Mouse (Mus musculus) limb, embryonic 12.5 days (tissue): ENCODE measurements around the gene Sh3bp5. TPM values are rescaled to one million over a fixed set of nuclear protein-coding genes. Genes with fewer than 3 reads are reported as not detected.

Experiments
- ATAC-seq: fragments of 200-750 bp; cut with Nextera tagmentation; 2 replicates; pipeline ENCODE4 v1.8.0; 2017; ENCODE audit warnings: low read depth, moderate TSS enrichment; ENCODE audit not compliant: insufficient number of reproducible peaks, insufficient read depth, low FRiP score, low TSS enrichment
- H3K27ac ChIP-seq: fragments of 300-500 bp; sonication (generic); 2 replicates; pipeline ENCODE4 v1.5.1; 2016; ENCODE audit warnings: mild to moderate bottlenecking, moderate library complexity
- H3K27me3 ChIP-seq: fragments of 300-500 bp; sonication (generic); 2 replicates; pipeline ENCODE4 v1.6.1; 2016; ENCODE audit warnings: mild to moderate bottlenecking, moderate library complexity
- H3K36me3 ChIP-seq: fragments of 300-500 bp; sonication (generic); 2 replicates; pipeline ENCODE4 v1.6.1; 2016; ENCODE audit warnings: mild to moderate bottlenecking, moderate library complexity
- H3K4me1 ChIP-seq: fragments of 300-500 bp; sonication (generic); replicated peaks from 2 replicates; pipeline ENCODE4 v1.6.1; 2016
- H3K4me2 ChIP-seq: fragments of 300-500 bp; sonication (generic); 2 replicates; pipeline ENCODE4 v1.6.1; 2016; ENCODE audit warnings: mild to moderate bottlenecking, moderate library complexity
- H3K4me3 ChIP-seq: fragments of 300-500 bp; sonication (generic); replicated peaks from 2 replicates; pipeline ENCODE4 v1.5.1; 2016; ENCODE audit warnings: mild to moderate bottlenecking
- H3K9ac ChIP-seq: fragments of 300-500 bp; sonication (generic); replicated peaks from 2 replicates; pipeline ENCODE4 v1.6.1; 2016; ENCODE audit warnings: mild to moderate bottlenecking, moderate library complexity
- H3K9me3 ChIP-seq: fragments of 300-500 bp; sonication (generic); 2 replicates; pipeline ENCODE4 v1.6.1; 2016; ENCODE audit warnings: mild to moderate bottlenecking, moderate library complexity
- WGBS: fragments of 180-500 bp; shearing (Covaris S2); methylation state at CpG from one replicate; pipeline ENCODE4 v1.1.7; 2016; 5-methylcytosine and 5-hydroxymethylcytosine counted together
- polyA plus RNA-seq: library from polyadenylated mRNA; unstranded; fragments of >200 nt; fragmentation: Nextera tagmentation; extraction: Ambion mirVana; gene quantifications from 2 replicates; pipeline ENCODE4 v1.2.1, GENCODE M21; 2016

Gene Sh3bp5
- polyA plus RNA-seq, 1 experiment from 2014 or later = 41.9 TPM

DNA sequence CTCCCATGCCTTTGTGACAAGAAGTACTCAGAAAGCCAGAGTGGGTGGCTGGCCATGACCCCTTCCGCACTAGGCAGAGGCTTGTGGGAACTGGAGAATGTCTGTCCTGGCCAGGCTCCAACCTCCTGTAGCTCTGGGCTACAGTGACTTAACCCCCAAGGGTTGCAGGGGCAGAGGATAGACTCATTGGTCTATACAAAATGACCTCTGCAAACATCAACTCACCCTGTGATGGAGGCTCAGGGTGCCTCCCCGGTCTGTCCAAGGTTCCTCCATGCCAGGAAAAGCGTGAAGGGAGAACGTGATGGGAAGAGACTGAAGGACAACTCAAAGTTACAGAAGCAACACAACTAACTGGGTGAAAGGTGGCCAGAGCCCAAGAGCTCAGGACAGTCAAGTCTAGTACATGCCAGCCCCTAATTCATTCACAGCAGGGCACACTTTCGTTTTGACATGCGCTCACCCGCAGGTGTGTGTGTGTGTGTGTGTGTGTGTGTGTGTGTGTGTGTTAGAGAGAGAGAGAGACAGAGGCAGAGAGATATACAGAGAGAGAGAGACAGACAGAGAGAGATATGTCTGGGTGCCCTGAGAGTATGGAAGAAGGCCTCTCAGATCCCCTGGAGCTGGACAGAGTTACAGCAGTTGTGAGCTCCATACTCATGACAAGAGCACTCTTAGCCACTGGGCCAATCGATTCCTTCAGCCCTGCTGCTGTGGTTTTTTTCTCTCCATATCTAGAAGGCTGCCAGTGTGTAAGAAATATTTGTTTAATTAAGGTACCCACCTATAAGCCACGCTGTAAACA is 37.9 kb downstream of the Sh3bp5 start:
- Histone ChIP-seq H3K4me1 (peaks cover 30% of the 10 kb centered on the region), H3K9ac (no peak overlapping the region), H3K27me3 (no peaks in the 10 kb centered on the region), H3K27ac (peak overlapping the region; percentile 57), H3K36me3 (peaks cover 40% of the 10 kb centered on the region), H3K4me2 (no peak overlapping the region), H3K4me3 (no peak overlapping the region), H3K9me3 (peaks cover 9% of the 10 kb centered on the region; the same call in 1 of the 2 replicates)
- no peak for ATAC-seq
- WGBS = 82% methylated on average over 9 of the region's 9 CpGs

DNA sequence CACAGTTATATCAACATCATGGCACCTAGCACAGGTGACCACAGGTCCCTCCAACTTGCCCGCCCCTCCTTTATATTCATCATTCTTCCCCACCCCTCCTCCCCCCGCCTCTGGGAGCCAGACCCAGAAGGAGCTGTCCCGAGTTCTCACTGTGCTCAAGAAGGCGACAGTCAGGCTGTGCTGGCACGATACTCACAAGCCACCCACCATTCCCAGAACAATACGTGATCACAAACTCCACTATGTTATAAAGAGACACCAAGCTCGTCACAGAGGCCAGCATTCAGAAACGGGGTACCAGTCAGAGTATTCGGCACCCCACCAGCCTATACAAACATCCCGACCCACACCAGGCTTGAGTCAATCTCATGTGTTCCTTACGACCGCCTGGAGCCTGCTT is 38.5 kb downstream of the Sh3bp5 start:
- Histone ChIP-seq H3K9ac (no peak overlapping the region), H3K4me1 (peaks cover 30% of the 10 kb centered on the region), H3K27ac (peak overlapping the region; percentile 41; the same call in 1 of the 2 replicates), H3K9me3 (peaks cover 9% of the 10 kb centered on the region; the same call in 1 of the 2 replicates), H3K27me3 (no peaks in the 10 kb centered on the region), H3K4me3 (no peak overlapping the region), H3K4me2 (no peak overlapping the region), H3K36me3 (peaks cover 40% of the 10 kb centered on the region)
- no peak for ATAC-seq
- 85% methylated on average over 12 of the region's 12 CpGs for WGBS

DNA sequence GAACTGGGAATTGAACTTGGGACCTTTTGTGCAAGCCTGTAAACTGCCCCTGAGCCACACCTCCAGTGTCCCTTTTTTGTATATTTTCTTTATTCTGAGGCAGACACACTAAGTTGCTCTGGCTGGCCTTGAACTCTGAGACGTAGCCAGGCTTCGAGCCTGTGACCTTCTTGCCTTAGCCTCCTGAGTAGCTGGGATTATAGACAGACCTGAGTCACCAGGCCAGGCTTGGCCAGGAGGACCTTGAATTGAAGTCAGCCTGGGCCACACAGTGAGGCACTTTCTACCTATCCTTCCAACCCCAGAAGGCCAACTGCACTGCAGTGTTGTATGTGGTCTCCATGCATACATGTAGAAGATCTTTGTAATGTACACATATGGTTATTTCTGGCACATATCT is 39.5 kb downstream of the Sh3bp5 start:
- H3K9ac ChIP-seq = no peak overlapping the region
- peaks cover 30% of the 10 kb centered on the region for H3K4me1 ChIP-seq
- no peak overlapping the region for H3K4me3 ChIP-seq
- no peak overlapping the region for H3K4me2 ChIP-seq
- H3K36me3 ChIP-seq = peaks cover 45% of the 10 kb centered on the region
- no peaks in the 10 kb centered on the region for H3K27me3 ChIP-seq
- H3K27ac ChIP-seq = no peak overlapping the region
- ATAC-seq = no peak
- WGBS = 95% methylated on average over 2 of the region's 2 CpGs
- H3K9me3 ChIP-seq = peaks cover 9% of the 10 kb centered on the region; the same call in 1 of the 2 replicates

DNA sequence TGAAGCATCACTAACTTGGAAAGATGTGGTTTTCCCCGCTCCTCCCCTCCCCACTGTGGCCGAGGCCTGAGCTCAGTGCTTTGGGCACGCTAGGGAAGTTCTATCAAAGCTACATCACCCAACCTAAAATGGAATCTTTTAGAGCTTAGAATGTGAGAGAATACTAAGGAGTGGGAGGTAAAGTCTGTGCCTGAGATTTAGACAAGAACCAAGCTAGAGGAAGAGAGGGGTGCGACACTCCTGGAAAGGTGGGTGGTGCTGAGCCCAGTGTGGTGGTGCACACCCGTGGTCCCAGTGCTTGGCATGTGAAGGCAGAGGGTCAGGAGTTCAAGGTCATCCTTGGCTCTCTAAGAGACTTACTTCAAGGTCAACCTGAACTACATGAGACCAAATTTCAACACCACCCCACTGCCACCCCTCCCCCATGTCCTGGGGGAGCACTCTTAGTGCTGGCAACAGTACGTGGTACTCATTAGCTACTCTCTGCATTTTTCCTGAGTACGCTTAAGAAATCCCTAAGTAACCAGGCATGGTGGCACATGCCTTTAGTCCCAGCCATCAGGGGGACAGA is 40.2 kb downstream of the Sh3bp5 start:
- peaks cover 9% of the 10 kb centered on the region; the same call in 1 of the 2 replicates for H3K9me3 ChIP-seq
- no peak overlapping the region for H3K27ac ChIP-seq
- H3K36me3 ChIP-seq = peaks cover 48% of the 10 kb centered on the region
- no peak overlapping the region for H3K4me3 ChIP-seq
- no peaks in the 10 kb centered on the region for H3K27me3 ChIP-seq
- no peak overlapping the region for H3K4me2 ChIP-seq
- WGBS = 90% methylated on average over 7 of the region's 7 CpGs
- ATAC-seq = no peak
- H3K4me1 ChIP-seq = peaks cover 30% of the 10 kb centered on the region
- no peak overlapping the region for H3K9ac ChIP-seq

DNA sequence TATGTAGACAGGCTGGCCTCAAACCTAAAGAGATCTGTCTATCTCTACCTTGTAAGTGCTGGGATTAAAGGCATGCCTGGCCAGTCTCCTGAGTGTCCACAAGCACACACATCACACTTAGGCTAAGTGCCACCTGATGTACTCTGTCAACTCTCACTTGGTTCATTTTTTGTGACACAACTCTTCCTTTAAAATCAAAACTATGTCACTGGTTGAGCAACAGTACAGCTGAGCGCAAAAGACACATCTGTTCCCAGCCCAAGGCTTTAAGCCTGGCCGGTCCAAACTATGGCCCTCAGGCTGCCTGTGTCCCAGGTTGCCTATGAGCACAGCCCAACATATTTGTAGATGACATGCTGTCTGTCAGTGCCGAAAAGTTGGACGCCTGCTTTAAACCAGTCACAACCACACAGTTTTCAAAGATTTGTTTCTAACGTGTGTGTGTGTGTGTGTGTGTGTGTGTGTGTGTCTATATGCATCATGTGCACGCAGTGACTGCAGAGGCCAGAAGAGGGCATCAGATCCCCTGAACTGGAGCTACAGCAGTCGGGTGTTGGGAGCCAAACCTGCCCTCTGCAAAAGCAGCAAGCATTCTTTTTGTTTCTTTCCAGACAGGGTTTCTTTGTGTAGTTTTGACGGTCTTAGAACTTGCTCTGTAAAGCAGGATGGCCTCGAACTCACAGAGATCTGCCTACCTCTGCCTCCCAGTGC is 40.9 kb downstream of the Sh3bp5 start:
- WGBS = 94% methylated on average over 9 of the region's 9 CpGs
- H3K27ac ChIP-seq = no peak overlapping the region

DNA sequence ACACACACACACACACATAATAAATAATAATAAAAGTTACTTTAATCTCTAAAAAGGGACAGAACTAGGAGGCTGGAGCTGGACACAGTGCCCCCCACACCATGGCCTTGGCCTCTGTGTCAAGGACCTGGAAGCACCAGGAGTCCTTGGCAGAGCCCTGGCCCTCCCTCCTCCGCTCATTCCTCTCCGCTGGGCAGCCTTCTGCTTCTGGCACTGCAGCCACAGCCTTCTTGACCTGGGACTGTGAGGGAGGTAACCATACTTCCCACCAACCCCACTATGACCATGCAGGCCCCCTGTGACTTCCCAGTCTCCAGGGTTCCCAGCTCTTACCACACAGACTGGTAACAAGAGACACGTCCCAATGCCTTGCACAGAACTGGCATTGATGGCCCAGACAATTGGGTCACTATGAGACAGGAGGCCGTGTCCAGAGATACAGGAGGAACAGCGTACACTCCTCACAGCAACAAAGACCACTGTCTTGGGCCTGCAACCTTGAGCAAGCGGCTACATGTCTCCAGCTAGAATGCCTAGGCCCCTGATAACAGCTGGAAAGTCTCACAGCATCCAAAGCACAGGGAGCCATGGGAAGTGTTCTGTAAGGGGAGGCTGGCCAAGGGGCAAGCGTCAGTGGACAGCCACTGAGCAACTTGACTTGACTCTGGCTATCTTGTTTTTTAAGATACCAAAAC is 41.8 kb downstream of the Sh3bp5 start:
- no peak overlapping the region for H3K9ac ChIP-seq
- 90% methylated on average over 7 of the region's 7 CpGs for WGBS
- H3K36me3 ChIP-seq = peaks cover 41% of the 10 kb centered on the region
- ATAC-seq = no peak
- peaks cover 9% of the 10 kb centered on the region; the same call in 1 of the 2 replicates for H3K9me3 ChIP-seq
- no peaks in the 10 kb centered on the region for H3K27me3 ChIP-seq
- no peak overlapping the region for H3K4me3 ChIP-seq
- H3K4me1 ChIP-seq = peaks cover 21% of the 10 kb centered on the region
- no peak overlapping the region for H3K27ac ChIP-seq
- H3K4me2 ChIP-seq = no peak overlapping the region

More for the DNA sequence above, 40.9 kb downstream of the Sh3bp5 start:
- ATAC-seq = no peak
- H3K4me1 ChIP-seq = peaks cover 25% of the 10 kb centered on the region
- no peak overlapping the region for H3K4me3 ChIP-seq
- H3K9ac ChIP-seq = no peak overlapping the region
- H3K36me3 ChIP-seq = peaks cover 43% of the 10 kb centered on the region
- no peak overlapping the region for H3K4me2 ChIP-seq
- H3K9me3 ChIP-seq = peaks cover 9% of the 10 kb centered on the region; the same call in 1 of the 2 replicates
- H3K27me3 ChIP-seq = no peaks in the 10 kb centered on the region

DNA sequence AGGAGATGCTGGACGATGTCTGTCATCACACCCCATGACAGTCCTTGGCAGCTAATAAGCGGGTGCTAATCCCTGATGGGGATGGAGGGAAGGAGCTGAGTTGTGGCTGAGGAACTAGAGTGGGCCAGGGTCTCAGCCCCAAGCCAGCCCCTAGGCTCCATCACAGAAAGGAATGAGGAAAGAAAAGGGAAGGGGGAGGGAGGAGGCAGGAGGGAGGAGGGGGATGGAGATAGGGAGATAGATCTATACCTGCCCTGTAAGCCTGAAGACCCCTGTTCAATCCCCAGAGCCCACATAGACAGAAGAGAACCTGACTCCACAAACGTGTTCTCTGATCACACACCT is 42.4 kb downstream of the Sh3bp5 start:
- H3K27ac ChIP-seq = no peak overlapping the region
- no peak overlapping the region for H3K4me2 ChIP-seq
- H3K4me1 ChIP-seq = peaks cover 18% of the 10 kb centered on the region
- peaks cover 9% of the 10 kb centered on the region; the same call in 1 of the 2 replicates for H3K9me3 ChIP-seq
- ATAC-seq = no peak
- H3K27me3 ChIP-seq = no peaks in the 10 kb centered on the region
- no peak overlapping the region for H3K9ac ChIP-seq
- H3K4me3 ChIP-seq = no peak overlapping the region
- H3K36me3 ChIP-seq = peaks cover 41% of the 10 kb centered on the region
- 88% methylated on average over 3 of the region's 3 CpGs for WGBS

DNA sequence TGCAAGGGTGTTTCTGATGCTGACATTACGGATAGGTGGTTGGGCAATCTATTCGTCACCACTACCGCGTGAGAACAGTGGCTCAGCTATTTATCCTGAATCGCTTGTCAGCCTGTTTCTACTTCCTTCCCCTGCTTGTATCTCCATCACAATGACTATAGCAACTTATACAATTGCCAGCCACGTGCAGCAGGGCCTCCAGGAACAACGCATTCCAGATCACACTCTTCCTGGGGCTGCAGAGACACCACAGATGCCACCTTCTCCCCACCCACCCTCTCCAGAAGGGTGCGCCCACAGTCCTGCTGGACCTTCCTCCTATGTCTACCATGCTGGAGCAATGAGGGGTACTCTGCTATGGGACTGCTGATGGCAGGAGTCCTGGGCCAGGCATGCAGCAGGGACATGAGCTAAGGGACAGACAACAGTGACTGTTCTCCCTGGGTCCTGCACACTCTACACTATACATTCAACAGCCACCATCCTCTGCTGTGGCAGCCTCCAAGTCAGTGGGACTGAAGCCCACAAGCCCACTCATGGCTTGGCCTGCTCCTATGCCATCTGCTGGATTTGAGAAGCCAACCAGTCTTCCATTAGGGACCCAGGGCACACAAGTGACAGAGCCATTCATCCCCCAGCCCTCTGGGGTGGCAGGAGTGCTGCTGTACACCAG is 42.9 kb downstream of the Sh3bp5 start:
- 79% methylated on average over 8 of the region's 8 CpGs for WGBS
- no peak overlapping the region for H3K4me3 ChIP-seq
- H3K9me3 ChIP-seq = peaks cover 9% of the 10 kb centered on the region; the same call in 1 of the 2 replicates

DNA sequence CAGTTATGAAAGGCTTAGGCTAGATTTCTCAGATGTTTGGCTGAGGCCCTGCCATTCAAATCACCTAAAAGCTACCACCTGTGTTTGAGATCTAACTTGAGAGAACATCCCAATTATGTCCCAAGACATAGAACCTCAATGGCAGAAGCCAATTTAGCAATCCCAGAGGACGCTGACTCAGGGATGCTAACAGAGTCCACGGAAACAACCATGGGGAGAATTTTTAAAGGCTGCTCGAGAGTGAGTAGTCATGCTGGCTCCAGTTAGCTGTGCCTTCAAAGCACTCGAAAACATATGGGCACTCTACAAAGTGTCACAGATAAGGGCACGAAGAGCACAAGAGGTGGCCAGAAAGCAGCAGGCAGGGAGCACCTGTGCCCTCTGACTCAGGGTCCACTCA is 43.6 kb downstream of the Sh3bp5 start:
- H3K9ac ChIP-seq = no peak overlapping the region
- H3K9me3 ChIP-seq = peaks cover 9% of the 10 kb centered on the region; the same call in 1 of the 2 replicates
- no peak overlapping the region for H3K4me2 ChIP-seq
- ATAC-seq = no peak
- peaks cover 39% of the 10 kb centered on the region for H3K36me3 ChIP-seq
- no peak overlapping the region for H3K4me3 ChIP-seq
- H3K4me1 ChIP-seq = peaks cover 18% of the 10 kb centered on the region
- WGBS = 81% methylated on average over 5 of the region's 5 CpGs
- H3K27ac ChIP-seq = no peak overlapping the region
- H3K27me3 ChIP-seq = no peaks in the 10 kb centered on the region

More for the DNA sequence above, 42.9 kb downstream of the Sh3bp5 start:
- Histone ChIP-seq H3K4me1 (peaks cover 18% of the 10 kb centered on the region), H3K36me3 (peaks cover 38% of the 10 kb centered on the region), H3K4me2 (no peak overlapping the region), H3K27ac (no peak overlapping the region), H3K9ac (no peak overlapping the region), H3K27me3 (no peaks in the 10 kb centered on the region)
- no peak for ATAC-seq

DNA sequence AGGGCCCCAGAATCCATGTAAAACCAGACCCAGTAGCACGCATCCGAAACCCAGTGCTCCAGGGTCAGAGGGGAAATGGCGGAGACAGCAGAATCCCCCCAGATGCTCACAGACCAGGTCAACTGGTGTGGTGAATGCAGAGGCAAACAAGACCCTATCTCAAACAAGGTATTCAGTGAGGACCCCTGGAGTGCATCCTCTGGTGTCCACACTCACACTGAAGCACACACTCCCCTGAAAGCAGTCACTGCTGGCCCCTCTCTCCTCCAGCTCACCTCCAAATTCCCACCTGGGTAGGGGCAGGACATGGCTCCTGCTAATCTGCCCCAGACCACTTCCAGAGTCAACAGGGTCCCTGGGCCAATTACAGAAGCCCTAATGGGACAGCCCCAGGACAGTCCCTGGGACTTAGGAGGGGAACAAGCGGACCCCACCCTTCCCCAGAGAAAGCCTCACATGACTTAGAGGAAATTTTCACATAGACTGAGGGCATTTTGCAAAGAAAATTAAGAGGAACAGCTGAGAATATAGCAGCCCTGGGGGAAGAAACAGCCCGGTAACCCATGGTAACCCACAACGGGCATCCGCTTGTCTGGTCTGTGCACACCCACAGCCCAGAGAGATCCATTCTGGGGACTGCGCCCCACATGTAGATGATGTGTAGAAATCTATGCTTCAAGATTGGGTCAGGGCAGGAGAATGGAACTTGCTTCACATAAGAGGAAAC is 46.3 kb downstream of the Sh3bp5 start:
- H3K4me1 ChIP-seq = peaks cover 40% of the 10 kb centered on the region
- H3K27me3 ChIP-seq = no peaks in the 10 kb centered on the region
- no peak overlapping the region for H3K27ac ChIP-seq
- no peak overlapping the region for H3K4me2 ChIP-seq
- peaks cover 31% of the 10 kb centered on the region; the same call in 1 of the 2 replicates for H3K36me3 ChIP-seq
- H3K9ac ChIP-seq = no peak overlapping the region
- H3K9me3 ChIP-seq = no peaks in the 10 kb centered on the region
- WGBS = 93% methylated on average over 8 of the region's 8 CpGs
- H3K4me3 ChIP-seq = no peak overlapping the region
- no peak for ATAC-seq
